Mouse (Mus musculus) c-Kit-positive CD71-positive TER-119-positive erythroid progenitor cells, embryonic 14.5 days (primary cell): ENCODE results near the gene Ccl27b.
"Not testable (repeated sequence)": the region's sequence is repeated elsewhere in the genome, so short reads cannot be mapped to it uniquely, and the experiment has no call there.

ENCODE experiments used
- DNase-seq: peaks from one replicate; pipeline ENCODE4 v3.0.0-alpha.2; 2013; ENCODE audit warnings: low spot score

Gene Ccl27b

DNA sequence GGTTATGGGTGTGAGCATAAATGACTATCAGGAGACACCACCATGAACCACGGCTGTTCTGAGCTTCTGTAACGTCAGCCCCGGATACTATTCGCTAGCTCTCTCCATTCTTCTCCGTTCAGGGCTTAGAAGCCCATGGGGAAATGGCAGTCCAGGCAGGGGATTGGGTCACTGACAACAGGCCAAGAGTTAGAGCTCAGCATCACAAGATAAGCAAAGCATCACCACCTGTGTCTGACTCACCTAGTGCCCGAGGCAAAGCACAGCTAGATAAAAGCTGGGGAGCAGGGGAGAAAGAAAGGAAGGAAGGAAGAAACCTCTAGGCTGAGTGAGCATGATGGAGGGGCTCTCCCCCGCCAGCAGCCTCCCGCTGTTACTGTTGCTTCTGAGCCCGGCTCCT lies at the start of gene Ccl27b:
Ccl27b (plus strand) TSS at position 301 of the 400 bp plus-strand sequence.
- not testable (repeated sequence) for DNase-seq

DNA sequence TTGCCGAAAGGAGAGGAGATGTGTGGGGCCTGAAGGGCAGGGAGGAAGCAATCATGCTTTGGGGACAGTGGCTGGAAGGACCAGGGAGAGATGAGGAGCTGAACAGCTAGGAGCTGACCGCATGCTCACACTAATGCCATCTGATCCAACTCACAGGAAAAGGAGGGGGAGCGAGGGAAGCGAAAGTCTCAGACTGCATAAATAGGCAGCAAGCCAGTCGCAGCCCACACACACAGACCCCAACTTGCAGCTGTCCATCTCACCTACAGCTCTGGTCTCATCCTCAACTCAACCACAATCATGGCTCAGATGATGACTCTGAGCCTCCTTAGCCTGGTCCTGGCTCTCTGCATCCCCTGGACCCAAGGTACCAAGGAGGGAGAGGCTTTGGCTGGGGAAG lies 43.2 kb upstream of the Ccl27b start, which contains the start of gene Gm10591:
Gm10591 (plus strand) TSS at position 301 of the 400 bp plus-strand sequence.
- DNase-seq = not testable (repeated sequence)

DNA sequence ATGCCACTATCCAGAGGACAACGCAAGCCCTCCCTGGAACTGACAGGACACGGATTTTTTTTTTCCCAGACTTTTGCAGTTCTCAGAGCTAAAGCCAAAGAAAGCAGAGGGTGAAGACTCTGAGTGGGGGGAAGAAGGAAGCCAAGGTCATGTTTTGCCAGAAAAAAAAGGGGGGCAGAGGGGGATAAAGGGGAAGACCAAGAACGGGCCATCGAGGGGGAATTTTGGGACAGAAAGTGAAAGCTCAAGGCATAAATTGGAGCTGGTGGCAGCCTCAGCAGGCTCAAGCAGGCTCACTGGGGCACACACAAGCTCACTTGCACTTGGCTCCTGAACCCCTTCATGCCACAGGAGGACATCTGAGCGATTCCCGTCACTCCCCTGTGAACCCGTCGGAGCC lies 25.6 kb upstream of the Ccl27b start, which contains the start of gene Gm2564:
Gm2564 (plus strand) TSS at position 301 of the 400 bp plus-strand sequence.
- not testable (repeated sequence) for DNase-seq

DNA sequence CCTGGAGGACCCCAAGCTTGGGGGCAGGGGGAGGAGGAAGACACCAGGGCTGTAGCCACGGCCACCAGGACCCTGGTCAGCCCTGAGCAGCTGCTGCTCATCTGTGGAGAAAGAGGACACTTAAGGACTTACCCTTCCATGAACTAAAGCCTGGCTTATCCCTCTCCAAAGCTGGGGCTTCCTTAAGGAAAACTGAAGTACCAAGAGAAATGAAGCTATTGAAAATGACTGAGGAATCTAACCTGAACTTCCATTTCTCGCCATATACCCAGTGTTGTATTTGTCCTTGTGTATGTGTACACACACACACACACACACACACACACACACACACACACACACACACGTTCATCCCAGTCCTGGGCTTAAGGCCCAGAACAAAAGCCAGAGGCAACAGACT lies 6.7 kb downstream of the Ccl27b start, which contains the start of gene Il11ra2:
Il11ra2 (minus strand) TSS at position 101 of the 400 bp plus-strand sequence.
- DNase-seq = not testable (repeated sequence)

DNA sequence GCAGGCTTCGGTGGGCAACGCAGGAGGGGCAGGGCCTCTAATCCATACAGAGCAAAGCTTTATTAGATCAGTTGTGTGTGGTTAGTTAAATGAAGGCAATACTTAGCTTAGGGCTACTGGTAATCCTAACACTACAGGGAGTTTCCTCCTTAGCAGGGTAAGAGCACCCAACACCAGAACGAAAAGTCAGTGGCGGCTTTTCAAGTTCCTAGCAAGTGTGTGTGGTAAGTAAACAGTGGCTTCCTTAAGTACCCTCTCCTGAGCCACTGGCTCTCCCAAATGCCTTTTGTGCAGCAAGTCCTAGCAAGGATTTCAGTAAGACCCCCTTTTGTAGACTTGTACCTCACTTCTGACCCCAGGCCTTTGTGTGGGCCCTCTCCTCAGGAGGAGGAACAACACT lies 20.4 kb downstream of the Ccl27b start:
- DNase-seq = not testable (repeated sequence)

DNA sequence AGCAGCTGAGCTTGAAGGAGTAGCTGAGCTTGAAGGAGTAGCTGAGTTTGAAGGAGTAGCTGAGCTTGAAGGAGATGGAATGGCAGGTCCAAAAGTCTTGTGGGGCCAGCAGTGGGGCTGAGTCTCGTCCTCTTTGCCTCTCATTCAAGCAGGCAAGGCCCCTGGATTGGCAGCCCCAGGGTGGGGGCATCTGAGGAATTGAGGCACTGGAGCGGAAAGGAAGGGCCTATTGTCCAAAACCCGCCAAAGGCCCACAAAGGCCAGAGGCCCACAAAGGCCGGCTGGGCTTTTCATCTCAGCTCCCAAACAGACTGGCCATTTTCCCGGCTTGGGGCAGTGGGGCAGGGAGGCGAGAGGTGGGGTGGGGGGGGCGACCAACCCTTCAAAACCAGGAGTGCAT lies 24.3 kb downstream of the Ccl27b start:
- not testable (repeated sequence) for DNase-seq

DNA sequence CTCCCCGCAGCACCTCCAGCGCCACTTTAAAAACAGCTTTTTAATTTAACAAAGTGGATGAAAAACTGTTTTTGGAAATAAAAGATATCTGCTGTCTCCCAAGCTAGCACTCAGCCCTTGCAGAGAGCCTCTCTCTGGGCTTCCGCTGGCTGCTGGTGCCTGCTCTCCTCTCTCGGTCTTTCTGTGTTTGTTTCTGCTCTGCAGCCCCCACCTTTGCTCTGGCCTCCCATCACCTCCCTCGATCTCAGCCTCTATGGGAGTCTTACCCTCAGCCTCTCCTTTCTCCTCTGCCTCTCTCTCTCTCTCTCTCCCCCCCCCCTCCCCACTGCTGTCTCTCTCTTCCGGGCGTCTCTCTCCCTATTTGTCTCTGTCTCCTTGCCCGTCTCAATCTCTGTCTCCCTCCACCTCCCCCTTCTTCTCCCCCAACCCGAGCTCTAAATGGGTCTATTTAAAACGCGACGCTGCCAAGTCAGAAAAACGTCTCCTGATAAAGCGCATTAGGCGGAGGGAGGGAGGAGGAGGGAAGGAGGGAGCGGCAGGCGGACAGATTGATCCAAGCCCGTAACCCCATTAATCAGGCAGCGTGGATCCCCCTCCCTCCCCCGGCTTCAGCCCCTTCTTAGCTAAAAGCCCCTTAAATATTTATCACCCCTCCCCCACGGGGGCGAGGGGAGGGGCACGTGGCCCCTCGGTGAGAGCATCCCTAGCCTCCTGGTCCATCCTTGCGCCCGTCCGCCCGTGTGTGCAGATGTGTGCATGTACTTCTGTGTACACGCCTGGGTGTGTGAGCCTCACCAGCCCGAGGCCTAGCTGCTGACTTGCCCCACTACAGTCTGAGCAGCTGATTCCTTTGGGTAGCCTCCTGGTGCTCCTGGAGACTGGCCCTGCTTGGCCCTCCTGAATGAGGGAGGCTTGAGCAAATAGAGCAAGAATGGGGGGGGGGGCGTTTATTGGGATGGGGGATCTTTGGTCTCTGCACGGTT lies 25.6 kb downstream of the Ccl27b start:
- DNase-seq = not testable (repeated sequence)

DNA sequence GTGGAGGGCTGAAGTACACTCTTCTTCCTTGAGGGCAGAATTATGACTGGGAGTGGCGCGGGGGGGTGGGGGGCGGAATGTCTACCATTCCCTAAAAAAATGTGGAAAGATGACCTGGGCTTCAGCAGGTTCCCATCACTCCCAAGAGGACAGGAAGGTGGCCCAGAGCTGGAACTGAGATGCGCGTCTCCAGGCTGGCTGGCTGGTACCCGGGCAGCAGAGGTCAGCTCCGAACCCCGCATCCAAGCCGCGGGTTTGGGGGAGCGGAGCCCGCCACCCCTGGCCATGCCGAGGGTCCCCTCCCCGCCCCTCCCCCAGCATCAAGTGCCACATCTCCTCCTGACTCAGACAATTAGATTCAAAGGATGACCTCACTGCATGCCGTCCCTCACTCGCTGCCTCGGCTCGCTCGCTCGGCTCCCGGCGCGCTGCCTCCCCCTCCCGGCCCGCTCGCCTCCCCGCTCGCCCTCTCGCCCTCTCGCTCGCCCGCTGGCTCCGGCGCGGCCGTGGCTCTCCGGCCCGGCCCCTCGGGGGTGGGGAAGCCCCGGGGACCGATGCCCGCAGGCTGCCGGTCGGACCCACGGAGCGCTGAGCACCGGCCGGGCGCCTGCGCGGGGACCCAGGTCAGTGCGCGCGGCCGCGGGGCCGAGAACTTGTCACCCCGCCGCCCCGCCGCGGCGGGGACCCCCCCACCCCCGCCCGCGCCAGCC lies 26.6 kb downstream of the Ccl27b start:
- DNase-seq = not testable (repeated sequence)

DNA sequence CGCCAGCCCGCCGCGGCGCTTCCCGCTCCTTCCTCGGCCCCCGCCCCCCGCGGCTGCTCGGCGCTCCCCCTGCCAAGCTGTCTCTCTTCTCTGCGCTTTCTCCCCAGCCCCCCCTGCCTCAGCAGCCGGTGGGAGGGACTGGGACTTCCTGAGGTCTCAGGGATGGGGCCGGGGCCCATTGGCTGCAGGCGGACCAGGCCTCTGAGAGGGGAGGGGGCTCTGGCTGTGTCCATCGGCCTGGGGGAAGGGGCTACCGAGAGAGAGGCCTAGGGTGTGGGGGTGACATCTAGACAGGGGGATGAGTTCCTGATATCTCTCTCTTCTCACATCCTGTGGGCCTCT lies 27.1 kb downstream of the Ccl27b start:
- DNase-seq = not testable (repeated sequence)
